Mouse (Mus musculus) cerebellum, adult (tissue): ENCODE results near the gene Acer1.

Experiments
- ATAC-seq: cut with Nextera tagmentation; 2 replicates; pipeline ENCODE4 v1.9.2; 2017; ENCODE audit warnings: mild to moderate bottlenecking, moderate library complexity, mixed read lengths; ENCODE audit not compliant: insufficient number of reproducible peaks, low FRiP score, low TSS enrichment

The Acer1 gene

DNA sequence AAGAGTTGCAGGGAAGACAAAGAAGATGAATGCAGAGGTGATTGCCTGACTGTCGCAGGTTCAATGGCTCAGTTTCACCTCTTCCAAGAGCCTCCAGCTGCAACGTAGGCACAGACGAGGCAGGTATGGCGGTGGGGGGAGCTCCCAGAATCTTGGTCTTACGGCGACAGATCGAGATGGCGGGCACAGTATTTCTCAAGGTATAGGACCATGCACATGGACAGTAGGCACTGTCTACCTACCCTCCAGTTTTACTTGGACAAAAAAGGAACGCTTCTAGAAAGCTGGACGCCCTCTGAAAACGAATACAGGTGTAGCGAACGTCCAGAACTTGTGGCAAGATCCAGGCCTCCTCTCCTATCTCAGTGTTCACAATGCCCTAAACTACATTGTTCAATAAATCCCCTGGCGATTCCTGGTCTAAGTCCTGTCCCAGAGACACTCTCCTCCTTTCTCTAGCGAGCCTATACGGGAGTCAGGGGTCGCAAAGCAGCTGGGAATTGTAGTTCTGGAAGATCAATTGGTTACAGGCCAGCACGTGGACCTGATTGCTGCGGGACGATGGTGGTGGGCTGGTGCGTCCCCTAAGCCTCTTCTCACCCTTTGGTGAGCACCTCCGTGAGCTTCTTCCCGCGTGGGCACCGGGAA lies 7.7 kb upstream of the Acer1 start:
- peak; percentile 83 for ATAC-seq

DNA sequence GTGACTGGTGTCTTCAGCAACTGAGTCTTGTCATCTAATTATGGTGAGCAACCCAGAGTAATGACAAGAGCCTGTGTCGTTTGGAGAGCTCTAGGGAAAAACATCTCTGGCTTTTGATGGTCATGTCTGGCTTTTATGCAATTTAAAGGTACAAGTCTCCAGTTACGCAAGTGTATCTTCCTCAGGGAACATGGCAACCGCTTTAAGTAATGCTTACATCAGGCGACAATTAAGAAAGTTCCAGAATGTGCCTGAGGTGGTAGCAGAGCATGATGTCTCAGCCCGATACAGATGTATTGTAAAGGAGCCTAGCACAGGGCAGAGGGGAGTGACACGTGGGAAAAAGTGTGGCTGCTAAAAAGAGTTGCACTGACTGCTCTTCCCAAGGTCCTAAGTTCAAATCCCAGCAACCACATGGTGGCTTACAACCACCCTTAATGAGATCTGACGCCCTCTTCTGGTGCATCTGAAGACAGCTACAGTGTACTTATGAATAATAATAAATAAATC lies 7.0 kb upstream of the Acer1 start:
- no peak for ATAC-seq

DNA sequence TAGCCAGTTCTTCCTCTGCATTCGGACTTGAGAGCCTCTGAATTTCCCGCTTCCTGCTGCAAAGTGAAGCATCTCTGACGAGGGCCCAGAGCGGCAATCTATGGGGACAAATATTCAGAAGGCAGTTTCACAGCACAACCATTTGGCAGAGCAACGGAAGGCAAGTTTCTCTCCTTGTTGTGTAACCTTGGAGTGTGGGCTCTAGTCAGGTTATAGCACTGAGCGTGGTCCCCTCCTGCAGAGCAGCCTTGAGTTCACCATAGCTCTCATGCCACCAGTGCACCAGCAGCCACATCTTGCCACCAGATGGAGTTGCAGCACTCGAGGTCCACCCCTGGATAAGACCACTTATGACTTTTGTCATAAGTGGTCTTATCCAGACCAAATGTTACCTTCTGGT lies 6.5 kb upstream of the Acer1 start:
- no peak for ATAC-seq

DNA sequence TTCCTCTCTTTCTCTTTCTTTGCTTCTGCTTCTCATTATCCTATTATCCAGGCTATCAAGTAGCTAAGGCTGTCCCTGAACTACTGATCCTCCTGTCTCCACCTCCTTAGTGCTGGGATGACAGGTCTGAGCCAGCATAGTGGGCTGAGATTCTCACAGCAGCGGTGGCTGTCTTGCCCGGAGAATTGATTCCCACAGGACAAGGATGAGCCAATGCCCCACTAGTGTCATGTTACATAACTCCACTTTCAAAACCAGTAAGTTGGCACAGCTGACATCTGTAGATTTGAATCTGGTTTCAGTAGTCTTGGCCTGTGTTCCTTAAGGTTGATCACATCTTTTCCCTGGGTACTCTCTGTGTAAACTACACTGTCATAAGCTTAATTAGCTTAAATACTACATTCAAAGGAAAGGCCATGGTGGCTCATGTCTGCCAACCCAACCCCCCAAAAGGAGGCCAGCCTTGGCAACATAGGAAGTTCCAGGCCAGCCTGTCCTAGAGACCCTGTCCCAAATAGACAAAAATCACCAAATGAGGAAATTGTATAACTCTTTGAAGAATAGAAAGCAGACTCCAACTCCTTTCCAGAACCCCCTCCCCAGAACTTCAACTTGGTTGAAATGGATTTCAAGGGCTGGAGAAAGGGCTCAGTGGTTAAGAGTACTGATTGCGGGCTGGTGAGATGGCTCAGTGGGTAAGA lies 4.3 kb upstream of the Acer1 start:
- ATAC-seq, result no peak

DNA sequence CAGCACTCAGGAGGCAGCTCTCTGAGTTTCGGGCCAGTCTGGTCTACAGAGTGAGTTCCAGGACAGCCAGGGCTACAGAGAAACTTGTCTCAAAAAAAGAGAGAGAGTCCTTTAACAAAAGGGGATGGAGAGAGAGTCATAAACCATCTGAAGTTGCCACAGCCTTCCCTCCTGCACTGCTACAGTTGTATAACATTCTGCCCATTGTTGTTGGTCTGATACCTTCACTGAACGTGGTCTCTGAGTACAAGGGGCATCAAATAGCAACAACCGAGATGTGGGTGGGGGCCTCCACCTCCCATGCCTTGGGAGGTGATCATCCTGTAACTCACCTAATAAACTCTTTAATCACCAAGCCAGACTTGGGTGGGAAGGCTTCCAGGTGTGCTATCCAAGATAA lies 3.7 kb upstream of the Acer1 start:
- no peak for ATAC-seq

DNA sequence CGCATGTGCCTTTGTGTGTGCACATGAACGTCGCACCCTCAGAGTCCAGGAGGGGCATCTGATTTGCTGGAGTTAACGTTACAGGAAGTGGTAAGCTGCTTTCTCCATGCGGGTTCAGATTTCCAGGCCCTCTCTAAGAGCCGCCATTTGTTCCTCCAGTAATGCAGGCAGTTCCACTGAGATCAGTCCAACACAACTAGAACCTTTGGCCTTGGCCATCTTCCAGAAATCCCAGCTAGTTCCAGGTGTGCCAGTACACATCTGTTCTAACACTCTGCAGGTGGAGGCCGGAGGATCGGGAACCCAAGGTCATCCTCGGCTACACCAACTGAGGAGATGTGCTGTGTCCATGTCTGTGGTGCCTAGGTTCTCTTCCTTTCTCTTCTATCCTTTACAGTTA lies 3.0 kb upstream of the Acer1 start:
- no peak for ATAC-seq

DNA sequence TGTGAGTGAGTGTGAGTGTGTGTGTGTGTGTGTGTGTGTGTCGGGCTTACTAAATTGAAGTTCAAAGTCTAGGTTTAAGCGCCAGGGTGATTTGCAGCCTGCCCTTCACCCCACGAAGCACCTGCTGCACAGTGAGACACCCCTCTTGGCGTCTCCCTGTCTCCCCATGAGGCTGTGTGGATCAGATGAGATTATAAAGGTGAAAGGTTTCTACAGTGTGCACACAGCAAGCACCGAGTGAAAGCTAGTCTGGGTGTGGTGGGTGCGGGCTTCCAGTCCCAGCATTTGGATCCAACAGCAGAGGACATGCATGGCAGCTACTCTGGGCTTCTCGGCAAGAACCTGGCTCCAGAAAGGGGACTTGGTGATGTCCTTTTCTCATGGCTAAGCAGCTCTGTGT lies 877 bp downstream of the Acer1 start:
- ATAC-seq, result no peak

DNA sequence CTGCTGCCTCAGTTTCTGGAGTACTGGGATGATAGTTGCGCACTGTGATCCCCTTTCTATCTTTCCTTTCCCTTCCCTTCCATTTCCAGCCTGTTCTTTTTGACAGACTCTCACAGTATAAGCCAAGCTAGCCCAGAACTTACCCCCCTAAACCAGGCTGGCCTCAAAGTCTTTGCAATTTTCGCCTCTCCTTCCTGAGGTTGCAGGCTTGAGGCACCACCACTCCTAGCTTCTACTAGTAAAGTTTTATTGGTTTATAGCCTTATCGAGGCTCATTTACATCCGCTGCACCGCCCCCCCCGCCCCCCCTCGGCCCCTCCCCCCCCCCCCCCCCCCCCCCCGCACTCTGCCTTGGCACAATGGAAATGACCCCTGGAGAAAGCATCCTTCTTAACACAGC lies 2.4 kb downstream of the Acer1 start:
- ATAC-seq, result no peak

DNA sequence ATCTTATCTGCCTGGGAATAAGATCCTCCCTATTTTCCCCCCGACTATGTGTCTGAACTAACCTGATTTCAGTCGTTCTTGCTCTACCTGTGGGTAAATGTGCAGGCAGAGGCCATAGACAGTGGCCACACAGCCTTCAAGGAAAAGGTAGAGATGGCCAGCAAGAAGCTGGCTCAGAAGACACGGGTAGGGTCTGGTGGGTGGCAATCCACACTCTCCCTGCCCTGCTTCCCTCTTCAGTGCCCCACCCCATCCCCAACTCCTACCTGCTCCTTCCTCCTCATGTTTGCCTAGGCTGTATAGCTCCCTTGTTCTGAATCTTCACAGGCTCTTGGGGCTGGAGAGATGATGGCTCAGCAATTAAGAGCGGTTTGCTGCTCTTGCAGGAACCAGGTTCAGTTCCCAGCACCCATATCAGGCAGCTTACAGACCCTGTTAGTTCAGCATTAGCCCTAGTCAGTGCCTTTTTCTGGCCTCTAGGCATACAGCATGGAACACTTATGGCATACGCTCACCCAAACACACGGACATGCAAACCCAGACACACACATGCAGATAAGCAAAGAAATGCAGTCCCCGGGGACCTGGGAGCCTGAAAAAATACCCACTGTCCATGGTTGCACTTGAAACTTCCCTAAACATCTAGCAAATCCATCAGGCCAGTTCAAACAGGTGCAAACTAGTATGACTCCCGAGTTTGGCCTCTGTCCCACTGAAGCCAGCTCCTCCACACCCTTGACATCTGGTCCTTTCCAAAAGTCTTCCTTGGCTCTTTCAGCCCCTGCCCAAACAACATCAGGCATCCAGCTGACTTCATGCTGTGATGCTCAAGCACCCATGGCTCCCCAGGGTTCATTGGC lies 5.2 kb downstream of the Acer1 start:
- ATAC-seq, result no peak

DNA sequence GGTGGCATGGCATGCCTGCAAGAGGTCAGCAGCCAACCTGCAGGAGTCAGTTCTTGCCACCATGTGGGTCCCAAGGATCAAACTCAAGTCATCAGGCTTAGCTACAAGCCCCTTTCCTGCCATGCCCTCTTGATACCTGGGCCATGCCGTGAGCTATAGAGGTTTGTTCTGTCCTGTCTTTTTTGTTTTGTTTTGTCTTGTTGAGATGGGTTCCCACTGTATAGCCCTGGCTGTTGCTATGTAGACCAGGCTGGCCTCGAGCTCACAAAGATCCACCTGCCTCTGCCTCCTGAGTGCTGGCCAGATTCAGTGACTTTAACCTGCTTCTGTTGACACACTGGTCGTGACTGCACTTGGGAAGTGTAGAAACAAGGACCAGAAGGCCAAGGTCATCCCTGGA lies 6.5 kb downstream of the Acer1 start:
- no peak for ATAC-seq

DNA sequence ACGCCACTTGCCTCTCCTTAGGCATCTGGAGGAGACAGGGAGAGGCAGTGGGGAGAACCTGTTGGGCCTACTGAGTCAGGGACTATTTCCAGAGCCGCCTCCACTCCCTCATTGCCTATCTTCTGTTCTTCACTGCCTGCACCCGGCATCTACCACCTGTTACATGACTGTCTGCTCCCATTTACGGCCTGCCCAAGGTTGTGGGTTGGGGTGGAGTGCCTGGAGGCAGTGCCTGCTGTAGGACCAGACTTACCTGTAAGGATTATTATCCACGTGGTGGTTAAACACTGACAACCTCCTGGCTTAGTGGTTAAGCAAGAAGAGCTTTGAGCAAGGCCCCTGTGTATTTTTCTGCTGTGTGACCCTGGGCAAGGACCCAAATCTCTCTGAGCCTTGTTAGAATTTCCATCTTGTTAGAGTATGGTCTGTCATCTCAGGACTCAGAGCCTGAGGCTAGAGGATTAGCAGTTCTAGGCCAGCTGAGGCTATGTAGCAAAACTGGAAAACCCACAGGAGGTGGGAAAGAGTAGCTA lies 7.2 kb downstream of the Acer1 start:
- no peak for ATAC-seq

DNA sequence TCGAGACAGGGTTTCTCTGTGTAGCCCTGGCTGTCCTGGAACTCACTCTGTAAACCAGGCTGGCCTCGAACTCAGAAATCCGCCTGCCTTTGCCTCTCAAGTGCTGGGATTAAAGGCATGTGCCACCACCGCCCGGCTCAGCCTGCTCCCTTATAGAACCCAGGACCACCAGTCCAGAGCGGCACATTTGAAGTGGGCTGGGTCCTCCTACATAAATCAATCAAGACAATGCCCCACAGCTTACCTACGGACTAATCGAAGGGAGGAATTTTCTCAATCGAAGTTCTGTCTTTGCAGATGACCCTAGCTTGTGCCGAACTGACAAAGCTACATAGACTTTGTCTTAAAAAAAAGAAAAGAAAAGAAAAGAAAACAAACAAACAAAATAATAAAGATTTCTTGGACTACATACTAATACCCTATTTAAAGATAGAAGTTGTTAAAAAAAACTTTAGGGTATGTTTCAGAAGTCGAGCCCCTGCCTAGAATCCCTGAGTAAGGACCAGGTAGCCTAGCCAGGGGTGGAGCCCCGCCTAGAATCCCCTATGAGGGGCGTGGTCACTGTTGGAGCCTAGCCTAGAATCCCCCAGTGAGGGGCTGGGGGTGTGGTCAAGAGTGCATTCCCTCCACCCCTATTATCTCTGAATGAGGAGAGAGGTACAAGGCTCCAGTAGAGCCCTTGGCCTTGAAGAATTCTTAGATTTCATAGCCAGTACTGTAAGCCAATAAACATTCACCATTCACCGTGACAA lies 7.8 kb downstream of the Acer1 start:
- no peak for ATAC-seq

DNA sequence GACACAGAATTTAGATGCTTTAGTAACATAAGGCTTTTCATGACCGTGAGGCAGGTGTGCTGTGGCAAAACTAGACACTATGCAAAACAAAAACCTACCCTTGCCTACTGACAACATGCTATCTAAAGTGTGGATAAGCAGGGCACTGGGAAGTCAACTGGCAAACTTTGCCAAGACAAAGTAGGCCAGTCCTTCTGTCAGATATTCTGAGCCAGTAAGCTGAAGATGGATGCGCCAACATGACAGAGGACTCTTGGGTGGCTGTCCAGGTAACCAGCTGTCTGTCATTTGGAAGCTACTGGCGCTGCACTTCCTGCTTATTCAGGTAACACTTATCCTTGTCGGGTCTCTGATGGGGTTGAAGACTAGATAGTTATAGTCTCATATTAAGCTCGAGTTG lies 11.8 kb downstream of the Acer1 start:
- no peak for ATAC-seq

DNA sequence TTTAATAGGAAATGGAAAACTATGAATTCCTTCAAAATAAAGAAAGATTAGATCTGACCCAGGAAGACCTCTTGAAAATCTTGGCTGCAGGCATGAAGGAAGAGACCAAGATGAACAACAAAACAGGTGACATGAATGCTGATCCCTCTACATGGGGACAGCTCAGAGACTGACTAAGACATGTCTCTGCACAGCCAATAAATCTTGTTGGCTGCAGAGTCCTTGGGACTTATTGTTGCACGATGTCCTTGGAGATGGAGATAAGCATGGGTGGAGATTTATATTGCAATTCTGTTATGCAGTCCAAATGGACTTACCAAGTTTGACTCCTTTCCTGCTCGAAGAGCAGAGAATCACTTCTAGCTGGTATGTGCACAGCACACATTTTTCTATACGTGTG lies 12.6 kb downstream of the Acer1 start:
- no peak for ATAC-seq

DNA sequence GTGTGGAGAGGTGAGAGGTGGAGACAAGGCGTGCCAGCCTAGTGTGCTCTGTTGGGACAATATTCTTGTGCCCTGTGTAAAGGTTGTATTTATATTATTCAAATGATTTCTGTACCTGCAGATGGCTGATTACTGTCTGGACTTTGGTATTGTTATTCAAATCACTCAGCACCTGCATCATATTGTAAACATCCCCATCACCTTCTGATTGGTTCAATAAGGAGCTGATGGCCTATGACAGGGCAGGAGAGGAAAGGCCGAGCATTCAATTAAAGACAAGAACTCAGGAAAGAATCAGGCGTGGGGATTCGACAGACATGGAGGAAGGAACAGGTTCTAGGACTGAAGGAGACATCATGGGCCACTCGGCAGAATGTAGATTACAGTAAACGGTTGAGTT lies 18.3 kb downstream of the Acer1 start:
- ATAC-seq, result no peak

DNA sequence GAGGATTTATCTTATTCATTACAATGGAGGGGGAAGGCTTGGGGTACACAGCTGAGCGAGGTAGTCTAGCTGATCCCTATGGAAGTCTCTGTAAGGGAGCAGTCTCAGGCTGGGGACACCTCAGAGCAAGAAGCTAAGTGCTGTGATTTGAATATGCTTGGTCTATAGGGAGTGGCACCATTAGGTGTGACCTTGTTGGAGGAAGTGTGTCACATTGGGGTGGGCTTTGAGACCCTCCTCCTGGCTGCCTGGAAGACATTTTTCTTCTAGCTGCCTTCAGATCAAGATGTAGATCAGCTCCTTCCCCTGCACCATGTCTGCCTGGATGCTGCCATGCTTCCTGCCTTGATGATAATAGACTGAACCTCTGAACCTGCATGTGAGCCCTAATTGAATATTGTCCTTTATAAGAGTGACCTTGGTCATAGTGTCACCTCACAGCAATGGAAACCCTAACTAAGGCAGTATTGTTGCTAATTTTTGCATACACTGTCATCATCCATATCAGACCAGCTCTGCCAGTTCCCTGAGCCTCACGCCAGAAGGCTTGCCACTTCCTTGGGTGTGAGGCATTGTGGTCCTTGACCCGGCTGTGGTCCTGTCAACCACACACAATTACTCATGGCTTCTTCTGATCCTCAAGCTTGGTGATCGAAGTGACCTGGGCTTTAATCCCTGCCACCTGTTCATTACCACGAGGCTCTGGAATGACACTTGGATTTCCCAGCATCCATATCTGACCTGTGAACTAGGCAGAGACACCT lies 19.1 kb downstream of the Acer1 start:
- ATAC-seq, result no peak

DNA sequence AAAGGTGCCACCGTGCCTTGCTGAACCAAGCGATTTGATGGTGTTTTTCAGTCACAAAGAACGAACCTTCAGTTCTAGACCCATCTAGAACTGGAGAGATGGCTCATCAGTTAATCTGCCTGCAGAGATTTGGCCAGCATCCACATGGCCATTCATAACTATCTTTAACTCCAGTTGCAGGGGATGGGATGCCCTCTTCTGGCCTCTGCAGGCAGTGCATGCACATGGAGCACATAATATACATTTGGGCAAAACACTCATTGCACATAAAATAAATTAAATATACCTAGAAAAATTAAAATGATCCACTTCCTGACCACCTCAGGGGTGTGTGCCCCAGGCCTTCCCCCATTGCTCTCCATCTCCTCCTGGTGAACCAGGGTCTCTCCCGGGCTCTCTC lies 20.0 kb downstream of the Acer1 start:
- no peak for ATAC-seq

DNA sequence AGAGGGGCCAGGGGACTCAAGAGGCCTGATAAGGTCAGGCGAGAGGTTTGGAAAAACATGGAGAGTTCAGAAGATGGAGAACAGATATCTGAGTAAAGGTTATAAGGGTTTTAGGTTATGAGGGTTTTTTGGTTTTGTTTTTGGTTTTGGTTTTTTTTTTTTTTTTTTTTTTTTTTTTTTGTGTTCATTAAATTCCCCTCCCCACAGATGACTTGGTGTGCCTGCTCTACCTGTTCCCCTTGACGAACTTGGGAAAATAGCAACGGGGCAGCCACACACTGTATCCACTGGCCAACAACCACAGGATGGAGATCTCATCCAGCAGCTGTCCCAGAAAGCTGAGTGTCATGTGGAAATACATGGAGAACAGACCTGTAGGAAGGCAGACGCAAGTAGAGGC lies 23.3 kb downstream of the Acer1 start:
- ATAC-seq, result no peak

DNA sequence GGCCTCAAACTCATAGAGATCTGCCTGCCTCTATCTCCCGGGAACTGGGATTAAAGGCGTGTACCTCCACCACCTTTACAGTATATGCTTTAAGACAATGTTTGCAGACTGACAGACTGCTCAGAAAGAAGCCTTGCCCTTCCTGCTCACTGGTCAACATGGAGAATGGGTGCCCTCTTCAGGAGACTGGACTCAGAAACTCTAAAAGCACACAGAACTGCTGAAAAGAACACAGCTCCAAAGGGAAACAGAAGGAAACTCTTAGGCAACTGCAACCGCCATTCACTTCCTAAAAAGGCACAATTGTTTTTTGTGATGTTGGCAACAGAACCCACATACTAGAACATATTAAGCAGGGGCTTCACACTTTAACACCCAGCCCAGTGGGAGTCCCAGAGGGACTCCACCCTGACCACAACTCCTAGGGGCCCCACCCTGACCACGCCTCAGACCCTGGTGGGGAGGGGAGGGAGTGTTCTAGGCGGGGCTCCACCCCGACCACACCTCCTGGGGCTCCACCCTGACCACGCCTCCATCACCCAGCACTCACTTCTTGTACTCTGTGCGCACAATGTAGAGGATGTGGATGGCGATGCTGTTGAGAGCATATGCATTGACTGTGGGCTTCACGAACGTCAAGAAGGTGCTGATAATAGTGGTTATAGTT lies 24.0 kb downstream of the Acer1 start:
- ATAC-seq, result no peak
